Mouse (Mus musculus) heart, embryonic 12.5 days (tissue): ENCODE results near the gene Zfp362. TPM values are rescaled to one million over a fixed set of nuclear protein-coding genes. Genes with fewer than 3 reads are reported as not detected.
A peak's percentile ranks its signal among the peaks of the same experiment; 100 is the strongest.

Experiments used
- ATAC-seq: fragments of 200-750 bp; cut with Nextera tagmentation; 2 replicates; pipeline ENCODE4 v1.8.0; 2017; ENCODE audit warnings: moderate TSS enrichment, moderate library complexity; ENCODE audit not compliant: insufficient number of reproducible peaks, low FRiP score
- H3K27ac ChIP-seq: fragments of 300-500 bp; sonication (generic); 2 replicates; pipeline ENCODE4 v1.5.1; 2016; ENCODE audit warnings: mild to moderate bottlenecking, moderate library complexity; ENCODE audit not compliant: poor library complexity, severe bottlenecking
- H3K27me3 ChIP-seq: fragments of 300-500 bp; sonication (generic); replicated peaks from 2 replicates; pipeline ENCODE4 v1.6.1; 2016; ENCODE audit warnings: mild to moderate bottlenecking, moderate library complexity
- H3K36me3 ChIP-seq: fragments of 300-500 bp; sonication (generic); 2 replicates; pipeline ENCODE4 v1.6.1; 2016; ENCODE audit warnings: mild to moderate bottlenecking, moderate library complexity
- H3K4me1 ChIP-seq: fragments of 300-500 bp; sonication (generic); replicated peaks from 2 replicates; pipeline ENCODE4 v1.6.1; 2016; ENCODE audit warnings: mild to moderate bottlenecking
- H3K4me2 ChIP-seq: fragments of 300-500 bp; sonication (generic); 2 replicates; pipeline ENCODE4 v1.6.1; 2016; ENCODE audit warnings: mild to moderate bottlenecking, moderate library complexity
- H3K4me3 ChIP-seq: fragments of 300-500 bp; sonication (generic); 2 replicates; pipeline ENCODE4 v1.5.1; 2016; ENCODE audit warnings: mild to moderate bottlenecking
- H3K9ac ChIP-seq: fragments of 300-500 bp; sonication (generic); 2 replicates; pipeline ENCODE4 v1.6.1; 2016; ENCODE audit warnings: mild to moderate bottlenecking, moderate library complexity
- H3K9me3 ChIP-seq: fragments of 300-500 bp; sonication (generic); replicated peaks from 2 replicates; pipeline ENCODE4 v1.6.1; 2016; ENCODE audit warnings: mild to moderate bottlenecking, moderate library complexity
- WGBS: fragments of 180-500 bp; shearing (Covaris S2); methylation state at CpG from one replicate; pipeline ENCODE4 v1.1.7; 2016; 5-methylcytosine and 5-hydroxymethylcytosine counted together
- polyA plus RNA-seq: library from polyadenylated mRNA; unstranded; fragments of >200 nt; fragmentation: Nextera tagmentation; extraction: Ambion mirVana; gene quantifications from 2 replicates; pipeline ENCODE4 v1.2.1, GENCODE M21; 2016

Gene Zfp362
- polyA plus RNA-seq, 1 experiment from 2014 or later, result 21.3 TPM

- no peaks in the 10 kb centered on the region for H3K27me3 ChIP-seq
- no peak overlapping the region for H3K9ac ChIP-seq
- H3K9me3 ChIP-seq, result no peaks in the 10 kb centered on the region
- no peak overlapping the region for H3K4me2 ChIP-seq
- no peak for ATAC-seq
- 77% methylated on average over 7 of the region's 7 CpGs for WGBS
- H3K4me3 ChIP-seq, result no peak overlapping the region
- no peak overlapping the region for H3K27ac ChIP-seq
- H3K4me1 ChIP-seq, result peaks cover 14% of the 10 kb centered on the region
- peaks cover 88% of the 10 kb centered on the region for H3K36me3 ChIP-seq
Observed at GRCm38 (mm10) chr4:128782037-128782436, 23.8 kb downstream of the Zfp362 start.

GRCm38 (mm10) chr4:128777593-128777992 lies 28.3 kb downstream of the Zfp362 start:
- peaks cover 6% of the 10 kb centered on the region for H3K4me1 ChIP-seq
- peaks cover 91% of the 10 kb centered on the region for H3K36me3 ChIP-seq
- H3K4me3 ChIP-seq, result no peak overlapping the region
- no peaks in the 10 kb centered on the region; the same call in 1 of the 2 replicates for H3K9me3 ChIP-seq
- H3K27ac ChIP-seq, result no peak overlapping the region
- no peak for ATAC-seq
- 80% methylated on average over 11 of the region's 11 CpGs for WGBS
- no peak overlapping the region for H3K4me2 ChIP-seq
- no peak overlapping the region for H3K9ac ChIP-seq
- H3K27me3 ChIP-seq, result no peaks in the 10 kb centered on the region

GRCm38 (mm10) chr4:128776568-128777289 lies 29.1 kb downstream of the Zfp362 start:
- ATAC-seq, result peak; percentile 19; the same call in 1 of the 2 replicates
- WGBS, result 44% methylated on average over 20 of the region's 20 CpGs
- Histone ChIP-seq H3K27me3 (no peaks in the 10 kb centered on the region), H3K4me1 (no peaks in the 10 kb centered on the region; the same call in 1 of the 2 replicates), H3K27ac (no peak overlapping the region), H3K36me3 (peaks cover 91% of the 10 kb centered on the region), H3K4me3 (no peak overlapping the region), H3K4me2 (no peak overlapping the region), H3K9ac (no peak overlapping the region), H3K9me3 (no peaks in the 10 kb centered on the region; the same call in 1 of the 2 replicates)

- WGBS, result 91% methylated on average over 9 of the region's 9 CpGs
- H3K27me3 ChIP-seq, result no peaks in the 10 kb centered on the region
- no peak overlapping the region for H3K27ac ChIP-seq
- no peak overlapping the region for H3K9ac ChIP-seq
- H3K4me1 ChIP-seq, result peaks cover 10% of the 10 kb centered on the region
- no peak overlapping the region for H3K4me2 ChIP-seq
- peaks cover 75% of the 10 kb centered on the region for H3K36me3 ChIP-seq
- no peak overlapping the region for H3K4me3 ChIP-seq
- no peak for ATAC-seq
- H3K9me3 ChIP-seq, result no peaks in the 10 kb centered on the region; the same call in 1 of the 2 replicates
Observed at GRCm38 (mm10) chr4:128774467-128774866, 31.4 kb downstream of the Zfp362 start.

GRCm38 (mm10) chr4:128773820-128774219 lies 32.0 kb downstream of the Zfp362 start:
- WGBS, result 87% methylated on average over 11 of the region's 11 CpGs
- Histone ChIP-seq H3K4me1 (peaks cover 17% of the 10 kb centered on the region), H3K27ac (no peak overlapping the region), H3K4me3 (no peak overlapping the region), H3K9ac (no peak overlapping the region), H3K27me3 (no peaks in the 10 kb centered on the region), H3K36me3 (peaks cover 69% of the 10 kb centered on the region), H3K9me3 (no peaks in the 10 kb centered on the region; the same call in 1 of the 2 replicates), H3K4me2 (no peak overlapping the region)
- ATAC-seq, result no peak

- no peak overlapping the region for H3K9ac ChIP-seq
- no peak for ATAC-seq
- H3K9me3 ChIP-seq, result no peaks in the 10 kb centered on the region; the same call in 1 of the 2 replicates
- H3K36me3 ChIP-seq, result peaks cover 39% of the 10 kb centered on the region
- 82% methylated on average over 5 of the region's 5 CpGs for WGBS
- H3K27me3 ChIP-seq, result no peaks in the 10 kb centered on the region
- no peak overlapping the region for H3K27ac ChIP-seq
- H3K4me2 ChIP-seq, result no peak overlapping the region
- no peak overlapping the region for H3K4me3 ChIP-seq
- peaks cover 19% of the 10 kb centered on the region for H3K4me1 ChIP-seq
Observed at GRCm38 (mm10) chr4:128770698-128771097, 35.1 kb downstream of the Zfp362 start.

- Histone ChIP-seq H3K9ac (no peak overlapping the region), H3K27ac (no peak overlapping the region), H3K27me3 (no peaks in the 10 kb centered on the region), H3K4me2 (no peak overlapping the region), H3K36me3 (peaks cover 30% of the 10 kb centered on the region), H3K4me1 (peaks cover 19% of the 10 kb centered on the region), H3K4me3 (no peak overlapping the region), H3K9me3 (no peaks in the 10 kb centered on the region)
- WGBS, result 78% methylated on average over 13 of the region's 13 CpGs
- ATAC-seq, result no peak
Observed at GRCm38 (mm10) chr4:128769569-128770355, 36.1 kb downstream of the Zfp362 start.

GRCm38 (mm10) chr4:128768120-128768519 lies 37.7 kb downstream of the Zfp362 start:
- no peaks in the 10 kb centered on the region for H3K27me3 ChIP-seq
- no peak overlapping the region for H3K27ac ChIP-seq
- 76% methylated on average over 13 of the region's 13 CpGs for WGBS
- no peak overlapping the region for H3K9ac ChIP-seq
- H3K4me2 ChIP-seq, result no peak overlapping the region
- H3K4me1 ChIP-seq, result peaks cover 19% of the 10 kb centered on the region
- H3K36me3 ChIP-seq, result peaks cover 13% of the 10 kb centered on the region
- ATAC-seq, result no peak
- H3K9me3 ChIP-seq, result no peaks in the 10 kb centered on the region
- H3K4me3 ChIP-seq, result no peak overlapping the region

GRCm38 (mm10) chr4:128766929-128767328 lies 38.9 kb downstream of the Zfp362 start:
- Histone ChIP-seq H3K27ac (no peak overlapping the region), H3K4me2 (no peak overlapping the region), H3K9me3 (peaks cover 4% of the 10 kb centered on the region; the same call in 1 of the 2 replicates), H3K36me3 (peaks cover 2% of the 10 kb centered on the region; the same call in 1 of the 2 replicates), H3K4me3 (no peak overlapping the region), H3K9ac (no peak overlapping the region), H3K4me1 (peaks cover 19% of the 10 kb centered on the region), H3K27me3 (no peaks in the 10 kb centered on the region)
- ATAC-seq, result no peak
- 88% methylated on average over 20 of the region's 20 CpGs for WGBS

GRCm38 (mm10) chr4:128760029-128760428 lies 45.8 kb downstream of the Zfp362 start:
- no peak for ATAC-seq
- peaks cover 4% of the 10 kb centered on the region; the same call in 1 of the 2 replicates for H3K9me3 ChIP-seq
- H3K4me3 ChIP-seq, result no peak overlapping the region
- 68% methylated on average over 6 of the region's 6 CpGs for WGBS
- H3K4me1 ChIP-seq, result peaks cover 9% of the 10 kb centered on the region
- H3K27ac ChIP-seq, result no peak overlapping the region
- H3K9ac ChIP-seq, result no peak overlapping the region
- 0 out of 2 replicates have a peak, but pooled peaks cover under 1% of the 10 kb centered on the region for H3K36me3 ChIP-seq
- H3K4me2 ChIP-seq, result no peak overlapping the region
- H3K27me3 ChIP-seq, result no peaks in the 10 kb centered on the region

- H3K27ac ChIP-seq, result no peak overlapping the region
- no peaks in the 10 kb centered on the region for H3K27me3 ChIP-seq
- peaks cover 4% of the 10 kb centered on the region; the same call in 1 of the 2 replicates for H3K9me3 ChIP-seq
- 85% methylated on average over 5 of the region's 5 CpGs for WGBS
- H3K4me3 ChIP-seq, result no peak overlapping the region
- no peak for ATAC-seq
- 0 out of 2 replicates have a peak, but pooled peaks cover 3% of the 10 kb centered on the region for H3K36me3 ChIP-seq
- H3K9ac ChIP-seq, result no peak overlapping the region
- no peak overlapping the region for H3K4me2 ChIP-seq
- H3K4me1 ChIP-seq, result peaks cover 9% of the 10 kb centered on the region
Observed at GRCm38 (mm10) chr4:128759214-128759613, 46.6 kb downstream of the Zfp362 start.
